Mouse (Mus musculus): ENCODE results near the gene Zfp341. TPM values are rescaled to one million over a fixed set of nuclear protein-coding genes. Genes with fewer than 3 reads are reported as not detected.

Gene Zfp341
- polyA plus RNA-seq, 1 experiment from 2014 or later, result 2.1 TPM

Other genes starting within 250 kb of the Zfp341 start
- 15.2 and 15.4 TPM in 2 replicates for gene Cdk5rap1, start 240.3 kb upstream of the Zfp341 start, polyA plus RNA-seq (2015; fragmentation: Nextera tagmentation; extraction: Ambion mirVana)
- 4.8 and 5.9 TPM in 2 replicates for gene Snta1, start 205.2 kb upstream of the Zfp341 start, polyA plus RNA-seq (2015; fragmentation: Nextera tagmentation; extraction: Ambion mirVana)
- 71.6 and 83.1 TPM in 2 replicates for gene Cbfa2t2, start 176.8 kb upstream of the Zfp341 start, polyA plus RNA-seq (2015; fragmentation: Nextera tagmentation; extraction: Ambion mirVana)
- 1.8 and 2.0 TPM in 2 replicates for gene 1700003F12Rik, start 66.2 kb upstream of the Zfp341 start, polyA plus RNA-seq (2015; fragmentation: Nextera tagmentation; extraction: Ambion mirVana)
- 0.26 and 0.55 TPM in 2 replicates for gene Actl10, start 61.5 kb upstream of the Zfp341 start, polyA plus RNA-seq (2015; fragmentation: Nextera tagmentation; extraction: Ambion mirVana)
- 13.4 and 14.5 TPM in 2 replicates for gene Necab3, start 54.4 kb upstream of the Zfp341 start, polyA plus RNA-seq (2015; fragmentation: Nextera tagmentation; extraction: Ambion mirVana)
- 13.6 and 15.2 TPM in 2 replicates for gene E2f1, start 43.4 kb upstream of the Zfp341 start, polyA plus RNA-seq (2015; fragmentation: Nextera tagmentation; extraction: Ambion mirVana)
- 12.3 and 13.4 TPM in 2 replicates for gene Pxmp4, start 9.6 kb upstream of the Zfp341 start, polyA plus RNA-seq (2015; fragmentation: Nextera tagmentation; extraction: Ambion mirVana)
- gene 4930519P11Rik, start 140 bp downstream of the Zfp341 start, polyA plus RNA-seq (2015; fragmentation: Nextera tagmentation; extraction: Ambion mirVana), result 0.61 and 0.96 TPM in 2 replicates
- 22.2 and 27.2 TPM in 2 replicates for gene Chmp4b, start 38.4 kb downstream of the Zfp341 start, polyA plus RNA-seq (2015; fragmentation: Nextera tagmentation; extraction: Ambion mirVana)
- gene Gm14214, start 156.7 kb downstream of the Zfp341 start, polyA plus RNA-seq (2015; fragmentation: Nextera tagmentation; extraction: Ambion mirVana), result not detected in 2 replicates
- 28.1 and 39.1 TPM in 2 replicates for gene Raly, start 177.8 kb downstream of the Zfp341 start, polyA plus RNA-seq (2015; fragmentation: Nextera tagmentation; extraction: Ambion mirVana)
- gene a, start 178.1 kb downstream of the Zfp341 start, polyA plus RNA-seq (2015; fragmentation: Nextera tagmentation; extraction: Ambion mirVana), result 1.2 and 1.5 TPM in 2 replicates

All from midbrain, embryonic 13.5 days (tissue).